Mouse (Mus musculus): ENCODE data around the gene Pum2.
A peak's percentile ranks its signal among the peaks of the same experiment; 100 is the strongest.
"Not testable (repeated sequence)": the region's sequence is repeated elsewhere in the genome, so short reads cannot be mapped to it uniquely, and the experiment has no call there.

Gene Pum2

GRCm38 (mm10) chr12:8669421-8669820 is 4.5 kb upstream of the Pum2 start:
- no peak for DNase-seq (ENCODE audit: low read depth)

GRCm38 (mm10) chr12:8669846-8670245 is 4.1 kb upstream of the Pum2 start:
- no peak for DNase-seq (ENCODE audit: low read depth)

- no peak for DNase-seq (ENCODE audit: low read depth)
These were observed 587 bp upstream of the Pum2 start for GRCm38 (mm10) chr12:8673121-8673973.

GRCm38 (mm10) chr12:8674377-8674864 is 487 bp downstream of the Pum2 start:
- no peak for DNase-seq (ENCODE audit: low read depth)

GRCm38 (mm10) chr12:8674891-8675341 is 982 bp downstream of the Pum2 start:
- DNase-seq (ENCODE audit: low read depth), result no peak

GRCm38 (mm10) chr12:8675361-8675760 is 1.4 kb downstream of the Pum2 start:
- DNase-seq (ENCODE audit: low read depth), result no peak

- no peak for DNase-seq (ENCODE audit: low read depth)
These were observed 2.4 kb downstream of the Pum2 start for GRCm38 (mm10) chr12:8676341-8676740.

GRCm38 (mm10) chr12:8677926-8678325 is 4.0 kb downstream of the Pum2 start:
- DNase-seq (ENCODE audit: low read depth), result no peak

- no peak for DNase-seq (ENCODE audit: low read depth)
These were observed 10.3 kb downstream of the Pum2 start for GRCm38 (mm10) chr12:8684200-8684599.

GRCm38 (mm10) chr12:8685036-8685435 is 11.1 kb downstream of the Pum2 start:
- no peak for DNase-seq (ENCODE audit: low read depth)

- not testable (repeated sequence) for DNase-seq (ENCODE audit: low read depth)
These were observed 15.9 kb downstream of the Pum2 start for GRCm38 (mm10) chr12:8689882-8690281.

GRCm38 (mm10) chr12:8698895-8699294 is 25.0 kb downstream of the Pum2 start:
- DNase-seq (ENCODE audit: low read depth), result no peak

GRCm38 (mm10) chr12:8703988-8704387 is 30.1 kb downstream of the Pum2 start:
- DNase-seq (ENCODE audit: low read depth), result no peak

- no peak for DNase-seq (ENCODE audit: low read depth)
These were observed 34.9 kb downstream of the Pum2 start for GRCm38 (mm10) chr12:8708876-8709275.

- no peak for DNase-seq (ENCODE audit: low read depth)
These were observed 38.7 kb downstream of the Pum2 start for GRCm38 (mm10) chr12:8712665-8713064.

GRCm38 (mm10) chr12:8716093-8716492 is 42.2 kb downstream of the Pum2 start:
- peak; percentile 36 for DNase-seq (ENCODE audit: low read depth)

GRCm38 (mm10) chr12:8726890-8727289 is 53.0 kb downstream of the Pum2 start:
- no peak for DNase-seq (ENCODE audit: low read depth)

- DNase-seq (ENCODE audit: low read depth), result no peak
These were observed 54.8 kb downstream of the Pum2 start for GRCm38 (mm10) chr12:8728739-8729138.

GRCm38 (mm10) chr12:8753654-8754053 is 79.7 kb downstream of the Pum2 start:
- no peak for DNase-seq (ENCODE audit: low read depth)

- DNase-seq (ENCODE audit: low read depth), result no peak
These were observed 80.2 kb downstream of the Pum2 start for GRCm38 (mm10) chr12:8754116-8754515.

- DNase-seq (ENCODE audit: low read depth), result no peak
These were observed 84.1 kb downstream of the Pum2 start for GRCm38 (mm10) chr12:8758029-8758428.

GRCm38 (mm10) chr12:8759115-8759514 is 85.2 kb downstream of the Pum2 start:
- no peak for DNase-seq (ENCODE audit: low read depth)

- no peak for DNase-seq (ENCODE audit: low read depth)
These were observed 85.8 kb downstream of the Pum2 start for GRCm38 (mm10) chr12:8759779-8760178.

- DNase-seq (ENCODE audit: low read depth), result no peak
These were observed 86.6 kb downstream of the Pum2 start for GRCm38 (mm10) chr12:8760561-8760960.

All from c-Kit-positive CD71-positive TER-119-negative erythroid progenitor cells, embryonic 14.5 days (primary cell).